Comparison of ENCODE assay signal across 8 mouse cellular contexts in the genomic region with DNA sequence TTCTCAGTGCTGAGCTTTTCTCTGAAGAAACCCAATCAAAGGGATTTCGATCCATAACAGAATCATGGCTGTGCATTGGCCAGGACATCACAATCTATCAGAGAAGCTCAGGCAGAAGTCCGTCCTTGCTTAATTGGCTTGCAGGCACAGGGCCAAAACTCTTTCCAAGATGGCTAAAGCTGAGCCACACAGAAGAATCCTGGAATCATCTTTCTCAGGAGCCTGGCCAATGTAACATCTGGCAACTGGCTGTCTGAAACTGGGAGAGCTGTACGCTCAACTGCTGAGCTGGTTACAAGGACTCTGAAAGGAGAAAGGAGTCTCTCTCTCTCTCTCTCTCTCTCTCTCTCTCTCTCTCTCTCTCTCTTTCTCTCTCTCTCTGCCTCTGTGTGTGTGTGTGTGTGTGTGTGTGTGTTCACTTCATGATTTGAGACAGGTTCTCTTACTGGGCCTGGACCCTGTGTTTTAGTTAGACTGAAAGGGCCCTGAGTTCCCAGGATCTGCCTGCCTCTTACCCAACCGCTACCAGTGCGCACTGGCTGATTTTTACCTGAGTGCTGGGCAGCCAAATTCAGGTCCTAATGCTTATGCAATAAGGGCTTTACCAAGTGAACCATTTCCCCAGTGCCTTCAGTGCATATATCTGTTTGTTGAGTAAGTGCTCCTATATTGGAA.
DNase-seq lines count a peak whose midpoint lies in the region; ATAC-seq lines count a peak whose summit lies in the region.

No protein-coding gene starts in this region.

- no peak overlapping the region for H3K9ac ChIP-seq in heart, embryonic 11.5 days (ENCODE audit: low read depth, low read length)
- H3K9ac ChIP-seq in lung, embryonic 15.5 days = no peak overlapping the region

- ATAC-seq in heart, embryonic 11.5 days (replicated peaks; ENCODE audit: insufficient number of reproducible peaks, low FRiP score, low TSS enrichment) = no peak
- ATAC-seq in lung, embryonic 15.5 days (ENCODE audit: borderline replicate concordance, extremely low read depth, low FRiP score, low TSS enrichment) = peak; percentile 73

- H3K27ac ChIP-seq in heart, embryonic 11.5 days (ENCODE audit: low read depth, low read length) = no peak overlapping the region
- H3K27ac ChIP-seq in lung, embryonic 15.5 days = peak overlapping the region; percentile 63

- 68% methylated on average over 5 of the region's 5 CpGs for WGBS in heart, embryonic 11.5 days (ENCODE audit: insufficient replicate concordance)
- WGBS in lung, embryonic 15.5 days = 60% methylated on average over 5 of the region's 5 CpGs

- DNase-seq in heart, adult 11 months = peak; percentile 94
- DNase-seq in Muller cell, postnatal 12 days (ENCODE audit: inconsistent ontology term) = peak; percentile 38
- peak; percentile 11 to 20 for DNase-seq in gastrocnemius, adult 8-10 months (ENCODE audit: low spot score in 2 of 2)
- DNase-seq in thymus, postnatal 4 days = no peak
- DNase-seq in spleen, postnatal 10 days (ENCODE audit: low spot score in 2 of 2) = no peak
- DNase-seq in cerebellum, adult 11 months = no peak

- peaks cover 8% of the 10 kb centered on the region for H3K4me1 ChIP-seq in heart, embryonic 11.5 days (ENCODE audit: control insufficient read depth, insufficient read depth, low read length)
- H3K4me1 ChIP-seq in lung, embryonic 15.5 days = peaks cover 8% of the 10 kb centered on the region; the same call in 1 of the 2 replicates

- no peaks in the 10 kb centered on the region for H3K27me3 ChIP-seq in heart, embryonic 11.5 days (ENCODE audit: control insufficient read depth, insufficient read depth, low read length)
- no peaks in the 10 kb centered on the region for H3K27me3 ChIP-seq in lung, embryonic 15.5 days

- no peaks in the 10 kb centered on the region for H3K36me3 ChIP-seq in heart, embryonic 11.5 days (ENCODE audit: control insufficient read depth, insufficient read depth, low read length)
- H3K36me3 ChIP-seq in lung, embryonic 15.5 days = no peaks in the 10 kb centered on the region

- H3K9me3 ChIP-seq in heart, embryonic 11.5 days (replicated peaks; ENCODE audit: control insufficient read depth, low read length) = no peaks in the 10 kb centered on the region
- no peaks in the 10 kb centered on the region for H3K9me3 ChIP-seq in lung, embryonic 15.5 days

- H3K4me2 ChIP-seq in heart, embryonic 11.5 days = no peak overlapping the region
- H3K4me2 ChIP-seq in lung, embryonic 15.5 days = no peak overlapping the region

- H3K4me3 ChIP-seq in heart, embryonic 11.5 days (ENCODE audit: low read depth, low read length) = no peak overlapping the region
- H3K4me3 ChIP-seq in lung, embryonic 15.5 days = no peak overlapping the region

Comparison
In these comparisons a context has a peak if more than half of its experiments do, and no peak if none do; other contexts are left out.
1. DNase-seq: peak in heart, adult 11 months (single experiment), Muller cell, postnatal 12 days (single experiment) and gastrocnemius, adult 8-10 months (2 of 2); none in thymus, postnatal 4 days (single experiment), spleen, postnatal 10 days (0 of 2) and cerebellum, adult 11 months (single experiment).